Mouse (Mus musculus) embryonic fibroblast, embryonic 13.5 days (primary cell): ENCODE measurements around the gene Limk2.

ENCODE experiments used
- CTCF ChIP-seq: IDR thresholded peaks from 2 replicates; pipeline ENCODE4 v1.5.1; 2011; ENCODE audit warnings: mild to moderate bottlenecking, control low read depth, low read length, moderate library complexity, borderline replicate concordance; ENCODE audit not compliant: insufficient read depth
- POLR2A ChIP-seq: IDR thresholded peaks from 2 replicates; pipeline ENCODE4 v1.6.1; 2011; ENCODE audit warnings: low read depth, mild to moderate bottlenecking, control low read depth, low read length, moderate library complexity

DNA sequence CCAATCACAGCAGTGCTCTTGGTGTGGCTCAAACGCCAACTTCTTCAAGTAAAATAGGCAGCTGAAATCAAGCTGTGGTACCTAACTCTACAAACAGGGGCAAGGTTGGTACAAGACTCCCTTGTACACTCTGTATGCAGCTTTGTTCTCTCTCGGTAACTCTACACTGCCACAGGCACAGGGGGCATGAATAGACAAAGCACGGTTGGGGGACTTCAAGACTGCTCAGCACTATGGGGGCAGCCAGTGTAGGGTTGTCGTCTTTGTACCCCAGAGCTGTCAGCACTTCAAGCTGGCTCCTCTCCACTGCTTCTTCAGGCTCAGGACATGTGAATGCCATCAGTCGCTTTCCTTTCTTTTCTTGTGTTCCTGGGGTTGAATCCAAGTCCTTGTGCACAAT is 14.5 kb downstream of the Limk2 start:
- TF ChIP-seq CTCF (no peak), POLR2A (no peak)
